Mouse (Mus musculus) kidney, postnatal 0 days (tissue): Measurements from ENCODE around the gene Afap1l2. TPM values are rescaled to one million over a fixed set of nuclear protein-coding genes. Genes with fewer than 3 reads are reported as not detected.

Experiments
- ATAC-seq: fragments of 200-750 bp; cut with Nextera tagmentation; replicated peaks from 2 replicates; pipeline ENCODE4 v1.8.0; 2017; ENCODE audit warnings: low read depth, moderate number of reproducible peaks, moderate TSS enrichment, moderate library complexity; ENCODE audit not compliant: low FRiP score
- DNase-seq: peaks from one replicate; pipeline ENCODE4 v3.0.0-alpha.2; 2016; ENCODE audit warnings: low spot score
- H3K27ac ChIP-seq: fragments of 300-500 bp; sonication (generic); 2 replicates; pipeline ENCODE4 v1.5.1; 2014; ENCODE audit warnings: mild to moderate bottlenecking
- H3K27me3 ChIP-seq: fragments of 300-500 bp; sonication (generic); 2 replicates; pipeline ENCODE4 v1.6.1; 2014; ENCODE audit warnings: low read length, mixed read lengths; ENCODE audit not compliant: insufficient read depth
- H3K36me3 ChIP-seq: fragments of 300-500 bp; sonication (generic); 2 replicates; pipeline ENCODE4 v1.6.1; 2014; ENCODE audit warnings: low read length, mixed read lengths; ENCODE audit not compliant: insufficient read depth
- H3K4me1 ChIP-seq: fragments of 300-500 bp; sonication (generic); replicated peaks from 2 replicates; pipeline ENCODE4 v1.6.1; 2014; ENCODE audit warnings: antibody characterized with exemption, low read length, mixed read lengths; ENCODE audit not compliant: insufficient read depth
- H3K4me2 ChIP-seq: fragments of 300-500 bp; sonication (generic); 2 replicates; pipeline ENCODE4 v1.6.1; 2014; ENCODE audit warnings: mild to moderate bottlenecking, low read length, moderate library complexity, mixed read lengths
- H3K4me3 ChIP-seq: fragments of 300-500 bp; sonication (generic); replicated peaks from 2 replicates; pipeline ENCODE4 v1.5.1; 2014; ENCODE audit warnings: low read depth, low read length
- H3K9ac ChIP-seq: fragments of 300-500 bp; sonication (generic); 2 replicates; pipeline ENCODE4 v1.6.1; 2014; ENCODE audit warnings: low read depth, low read length
- H3K9me3 ChIP-seq: fragments of 300-500 bp; sonication (generic); replicated peaks from 2 replicates; pipeline ENCODE4 v1.6.1; 2016; ENCODE audit warnings: low read length, inconsistent platforms, mixed read lengths
- CTCF ChIP-seq: IDR thresholded peaks from 2 replicates; pipeline ENCODE4 v1.5.1; 2016; ENCODE audit warnings: antibody characterized with exemption, low read depth, mild to moderate bottlenecking, moderate library complexity
- WGBS: fragments of 180-500 bp; shearing (Covaris S2); extraction: QIAGEN DNeasy Blood & Tissue Kit; methylation state at CpG from one replicate; pipeline ENCODE4 v1.1.7; 2014; 5-methylcytosine and 5-hydroxymethylcytosine counted together
- polyA plus RNA-seq: library from polyadenylated mRNA; unstranded; fragments of >200 nt; fragmentation: Nextera tagmentation; extraction: Ambion mirVana; gene quantifications from 2 replicates; pipeline ENCODE4 v1.2.1, GENCODE M21; 2015

Afap1l2 gene
- polyA plus RNA-seq, 1 experiment from 2014 or later: 21.3 TPM

DNA sequence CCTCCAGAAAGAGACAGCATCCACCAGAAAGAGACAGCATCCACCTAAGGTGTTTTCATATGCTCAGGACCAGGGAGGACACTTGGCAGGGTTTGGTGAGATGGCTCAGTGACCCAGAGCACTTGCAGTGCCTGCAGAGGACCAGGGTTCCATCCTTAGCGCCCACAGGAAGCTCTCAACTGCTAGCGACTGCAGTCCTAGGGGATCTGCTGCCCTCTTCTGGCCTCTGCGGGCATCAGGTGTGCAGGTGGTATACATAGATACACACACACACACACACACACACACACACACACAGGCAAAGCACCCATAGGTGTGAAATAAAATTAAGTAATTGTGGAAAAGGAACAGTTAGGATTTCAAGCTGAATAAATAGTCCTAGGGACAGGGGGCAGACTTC is 63.2 kb downstream of the Afap1l2 start:
- WGBS: 95% methylated on average over 3 of the region's 3 CpGs

DNA sequence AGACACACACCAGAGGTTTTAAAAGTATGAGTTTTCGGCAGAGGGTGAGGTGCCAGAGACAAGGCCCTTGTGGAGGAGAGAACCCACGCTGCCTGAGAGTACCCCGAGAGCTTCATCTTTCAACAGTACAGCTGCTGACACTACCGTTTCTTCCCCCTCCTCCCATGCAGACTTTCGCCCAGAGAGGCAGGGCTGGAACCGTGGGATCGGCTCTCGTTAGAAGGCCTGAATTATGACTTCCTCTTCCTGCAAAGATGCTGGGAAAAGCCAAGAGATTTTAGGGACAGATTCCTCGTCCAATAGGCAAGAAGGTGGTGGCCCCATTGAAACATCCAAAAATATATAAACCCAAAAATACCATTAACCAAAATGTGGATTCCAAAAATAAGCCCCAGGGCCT is 63.8 kb downstream of the Afap1l2 start:
- Histone ChIP-seq H3K27ac (peak overlapping the region; percentile 58), H3K4me1 (peaks cover 4% of the 10 kb centered on the region; the same call in 1 of the 2 replicates), H3K4me2 (no peak overlapping the region), H3K27me3 (no peaks in the 10 kb centered on the region), H3K9me3 (no peaks in the 10 kb centered on the region), H3K9ac (no peak overlapping the region), H3K4me3 (no peak overlapping the region), H3K36me3 (no peaks in the 10 kb centered on the region)
- DNase-seq (peak; percentile 86), ATAC-seq (no peak)
- no peak for TF ChIP-seq CTCF
- WGBS: 34% methylated on average over 9 of the region's 9 CpGs

More for the DNA sequence above, 63.2 kb downstream of the Afap1l2 start:
- H3K9ac ChIP-seq: no peak overlapping the region
- H3K27me3 ChIP-seq: no peaks in the 10 kb centered on the region
- no peaks in the 10 kb centered on the region for H3K36me3 ChIP-seq
- H3K4me2 ChIP-seq: no peak overlapping the region
- H3K4me1 ChIP-seq: peaks cover 4% of the 10 kb centered on the region; the same call in 1 of the 2 replicates
- no peak overlapping the region for H3K4me3 ChIP-seq
- no peak for ATAC-seq
- peak; percentile 13; the same call in 1 of the 2 replicates for TF ChIP-seq CTCF
- H3K27ac ChIP-seq: peak overlapping the region; percentile 58
- no peak for DNase-seq
- H3K9me3 ChIP-seq: no peaks in the 10 kb centered on the region

DNA sequence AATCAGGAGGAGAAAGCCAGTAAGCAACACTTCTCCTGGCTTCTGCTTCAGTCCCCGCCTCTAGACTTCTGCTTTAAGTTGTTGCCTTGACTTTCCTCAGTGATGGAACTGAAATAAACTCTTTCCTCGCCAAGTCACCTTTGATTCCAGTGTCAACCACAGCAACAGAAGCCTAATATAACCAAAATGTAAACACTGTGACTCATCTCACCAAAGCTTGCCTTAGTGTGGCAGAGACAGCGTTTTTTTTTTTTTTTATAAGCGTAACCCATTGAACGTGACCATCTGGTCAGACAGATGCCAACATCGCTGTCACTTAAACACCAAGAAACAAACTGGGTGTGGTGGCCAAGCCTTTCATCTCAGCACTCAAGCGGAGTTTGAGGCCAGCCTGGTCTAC is 65.8 kb downstream of the Afap1l2 start:
- Histone ChIP-seq H3K27me3 (no peaks in the 10 kb centered on the region), H3K36me3 (no peaks in the 10 kb centered on the region; the same call in 1 of the 2 replicates), H3K27ac (no peak overlapping the region), H3K4me1 (peaks cover 4% of the 10 kb centered on the region; the same call in 1 of the 2 replicates), H3K9me3 (no peaks in the 10 kb centered on the region), H3K4me2 (no peak overlapping the region), H3K4me3 (no peak overlapping the region), H3K9ac (no peak overlapping the region)
- 91% methylated on average over 7 of the region's 7 CpGs for WGBS
- DNase-seq (no peak), ATAC-seq (no peak)
- no peak for TF ChIP-seq CTCF

DNA sequence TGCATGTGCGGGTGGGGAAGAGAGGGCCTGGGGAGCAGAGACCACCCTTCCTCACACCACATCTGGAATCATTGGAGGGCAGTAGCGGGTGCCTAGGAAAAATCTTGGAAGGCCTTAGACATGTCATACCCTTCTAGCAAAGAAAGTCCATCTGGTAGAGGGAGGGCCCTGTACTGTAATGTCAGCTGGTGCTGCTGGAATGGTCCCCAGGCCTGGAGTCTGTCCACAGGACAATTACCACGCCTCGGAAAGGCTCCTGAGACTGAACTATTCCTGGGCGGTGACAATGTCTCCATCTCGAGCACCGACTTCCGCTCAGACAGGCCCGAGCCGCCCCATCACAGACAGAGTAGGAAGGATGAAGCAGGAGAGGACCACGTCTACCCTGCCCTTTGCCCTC is 67.5 kb downstream of the Afap1l2 start:
- WGBS: 81% methylated on average over 11 of the region's 11 CpGs
- no peaks in the 10 kb centered on the region; the same call in 1 of the 2 replicates for H3K36me3 ChIP-seq
- no peaks in the 10 kb centered on the region for H3K9me3 ChIP-seq
- H3K9ac ChIP-seq: no peak overlapping the region
- H3K27me3 ChIP-seq: no peaks in the 10 kb centered on the region
- H3K4me1 ChIP-seq: peaks cover 4% of the 10 kb centered on the region; the same call in 1 of the 2 replicates
- H3K27ac ChIP-seq: no peak overlapping the region
- no peak for TF ChIP-seq CTCF
- DNase-seq (no peak), ATAC-seq (no peak)
- no peak overlapping the region for H3K4me3 ChIP-seq
- no peak overlapping the region for H3K4me2 ChIP-seq

DNA sequence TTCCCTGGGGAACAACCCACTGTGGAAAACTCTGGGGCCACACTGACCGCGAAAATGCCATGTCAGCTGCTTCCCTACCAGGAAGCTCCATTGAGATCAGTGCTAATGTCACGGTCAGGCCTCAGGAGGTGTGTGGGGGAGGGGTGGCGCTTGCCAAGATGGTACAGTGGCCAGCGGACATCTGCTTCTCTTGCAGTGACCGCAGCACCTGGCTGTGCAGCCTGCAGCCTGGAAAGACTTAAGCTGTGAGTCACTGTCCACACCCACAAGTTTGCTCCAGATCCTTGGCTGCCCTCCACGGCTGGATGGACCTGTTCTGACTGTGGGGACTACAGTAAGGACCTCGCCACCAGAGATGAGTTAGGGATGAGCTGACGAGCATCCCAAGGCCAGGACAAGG is 68.2 kb downstream of the Afap1l2 start:
- H3K9me3 ChIP-seq: no peaks in the 10 kb centered on the region
- ATAC-seq: peak; percentile 35; the same call in 1 of the 2 replicates
- DNase-seq: no peak
- no peak overlapping the region for H3K4me2 ChIP-seq
- no peak overlapping the region for H3K9ac ChIP-seq
- no peaks in the 10 kb centered on the region for H3K27me3 ChIP-seq
- 0 out of 2 replicates have a peak, but pooled peaks cover 4% of the 10 kb centered on the region for H3K4me1 ChIP-seq
- no peak overlapping the region for H3K27ac ChIP-seq
- H3K4me3 ChIP-seq: no peak overlapping the region
- no peaks in the 10 kb centered on the region; the same call in 1 of the 2 replicates for H3K36me3 ChIP-seq
- 58% methylated on average over 9 of the region's 9 CpGs for WGBS
- TF ChIP-seq CTCF: no peak

DNA sequence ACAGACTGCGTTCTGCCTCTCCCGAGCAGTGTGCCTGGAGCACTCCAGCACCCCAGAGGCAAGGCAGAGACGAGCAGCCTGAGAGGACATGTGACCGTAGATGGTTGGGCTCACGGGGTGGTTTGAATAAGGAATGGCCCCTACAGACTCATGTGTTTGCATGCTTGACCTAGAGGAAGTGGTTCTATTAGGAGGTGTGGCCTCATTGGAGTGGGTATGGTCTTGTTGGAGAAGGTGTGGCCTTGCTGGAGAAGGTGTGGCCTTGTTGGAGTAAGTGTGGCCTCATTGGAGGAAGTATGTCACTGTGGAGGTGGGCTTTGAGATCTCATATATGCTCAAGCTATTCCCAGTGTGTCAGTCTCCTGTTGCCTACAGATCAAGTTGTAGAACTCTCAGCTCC is 70.1 kb downstream of the Afap1l2 start:
- Histone ChIP-seq H3K27me3 (no peaks in the 10 kb centered on the region), H3K9ac (no peak overlapping the region), H3K27ac (no peak overlapping the region), H3K36me3 (peaks cover 3% of the 10 kb centered on the region; the same call in 1 of the 2 replicates), H3K9me3 (no peaks in the 10 kb centered on the region), H3K4me1 (no peaks in the 10 kb centered on the region), H3K4me2 (no peak overlapping the region), H3K4me3 (no peak overlapping the region)
- no peak for TF ChIP-seq CTCF
- DNase-seq (no peak), ATAC-seq (no peak)
- WGBS: 91% methylated on average over 5 of the region's 5 CpGs

DNA sequence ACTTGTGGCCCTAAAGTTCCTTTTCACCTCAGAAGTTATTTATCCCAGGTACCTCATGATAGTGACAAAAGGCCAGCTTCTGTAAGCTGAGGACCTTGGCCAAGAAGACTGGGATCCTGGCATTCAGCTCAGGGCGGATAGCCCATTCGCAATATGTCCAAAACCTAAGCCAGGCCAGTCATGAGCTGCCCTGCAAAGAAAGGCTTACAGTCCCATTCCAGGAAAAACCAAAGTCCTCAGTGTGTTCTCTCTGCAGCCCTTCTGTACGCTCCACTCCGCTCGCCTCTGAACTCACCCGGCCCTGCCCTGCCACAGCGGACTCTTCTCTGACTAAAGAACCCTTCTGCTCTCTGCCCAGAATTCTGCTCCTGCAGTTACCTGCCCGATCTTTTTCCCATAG is 71.8 kb downstream of the Afap1l2 start:
- H3K4me2 ChIP-seq: no peak overlapping the region
- H3K9me3 ChIP-seq: no peaks in the 10 kb centered on the region
- H3K9ac ChIP-seq: no peak overlapping the region
- H3K27me3 ChIP-seq: no peaks in the 10 kb centered on the region
- H3K4me3 ChIP-seq: no peak overlapping the region
- H3K36me3 ChIP-seq: peaks cover 4% of the 10 kb centered on the region; the same call in 1 of the 2 replicates
- no peak for TF ChIP-seq CTCF
- no peaks in the 10 kb centered on the region for H3K4me1 ChIP-seq
- DNase-seq (no peak), ATAC-seq (no peak)
- WGBS: 91% methylated on average over 8 of the region's 8 CpGs
- H3K27ac ChIP-seq: no peak overlapping the region
